Mouse (Mus musculus) ES-E14 (cell line): ENCODE measurements at regions not wholly inside any gene's neighbourhood (a gene's known extent, or its start where the extent isn't known, plus 50 kb on each side); places are given as distances from the start of the nearest gene placed in this dataset.
A peak's percentile ranks its signal among the peaks of the same experiment; 100 is the strongest.
"Not testable (repeated sequence)": the region's sequence is repeated elsewhere in the genome, so short reads cannot be mapped to it uniquely, and the experiment has no call there.

Experiments used
- DNase-seq: peaks from one replicate; pipeline ENCODE4 v3.0.0-alpha.2; 2013; ENCODE audit warnings: low read depth, low spot score
- H3K27ac ChIP-seq: 2 replicates; pipeline ENCODE4 v1.5.1; 2012; ENCODE audit warnings: low read depth, mild to moderate bottlenecking, low read length, moderate library complexity, mixed read lengths; ENCODE audit not compliant: poor library complexity, insufficient read depth, severe bottlenecking
- H3K36me3 ChIP-seq: 2 replicates; pipeline ENCODE4 v1.6.1; 2012; ENCODE audit warnings: mild to moderate bottlenecking, low read length, moderate library complexity, mixed read lengths; ENCODE audit not compliant: control insufficient read depth, poor library complexity, insufficient read depth, severe bottlenecking
- H3K4me1 ChIP-seq, 2 experiments: fragments of 150-350 bp in 1 of 2; sonication (generic) in 1 of 2; 2 replicates each; pipeline ENCODE4 v1.6.1; 2012; ENCODE audit warnings: low read length in 2 of 2, mild to moderate bottlenecking in 1 of 2, mixed read lengths in 1 of 2; ENCODE audit not compliant: control insufficient read depth in 2 of 2, insufficient read depth in 2 of 2, poor library complexity in 1 of 2
- H3K4me3 ChIP-seq, 2 experiments: fragments of 150-350 bp in 1 of 2; sonication (generic) in 1 of 2; 2 replicates each; pipeline ENCODE4 v1.5.1; 2012; ENCODE audit warnings: low read length in 2 of 2, low read depth in 1 of 2, mild to moderate bottlenecking in 1 of 2, mixed read lengths in 1 of 2; ENCODE audit not compliant: insufficient read depth in 1 of 2, poor library complexity in 1 of 2, severe bottlenecking in 1 of 2
- H3K9ac ChIP-seq: 2 replicates; pipeline ENCODE4 v1.6.1; 2012; ENCODE audit warnings: low read depth, mild to moderate bottlenecking, low read length, mixed read lengths; ENCODE audit not compliant: poor library complexity, insufficient read depth, severe bottlenecking
- H3K9me3 ChIP-seq: fragments of 150-350 bp; sonication (generic); 2 replicates; pipeline ENCODE4 v1.6.1; 2012; ENCODE audit warnings: low read depth, mild to moderate bottlenecking, low read length; ENCODE audit not compliant: control insufficient read depth, insufficient read depth
- CHD2 ChIP-seq: IDR thresholded peaks from 2 replicates; pipeline ENCODE4 v1.6.1; 2014; ENCODE audit warnings: mild to moderate bottlenecking, low read depth, low read length, inconsistent platforms
- HCFC1 ChIP-seq: IDR thresholded peaks from 2 replicates; pipeline ENCODE4 v1.6.1; 2012; ENCODE audit warnings: low read length, inconsistent platforms, borderline replicate concordance; ENCODE audit not compliant: insufficient read depth
- MAFK ChIP-seq: IDR thresholded peaks from 2 replicates; pipeline ENCODE4 v1.6.1; 2014; ENCODE audit warnings: mild to moderate bottlenecking, low read depth, low read length, inconsistent platforms; ENCODE audit not compliant: insufficient read depth
- ZC3H11A ChIP-seq: IDR thresholded peaks from 2 replicates; pipeline ENCODE4 v1.6.1; 2012; ENCODE audit warnings: low read depth, mild to moderate bottlenecking, inconsistent platforms, low read length, borderline replicate concordance
- ZNF384 ChIP-seq: IDR thresholded peaks from 2 replicates; pipeline ENCODE4 v1.6.1; 2012; ENCODE audit warnings: low read depth, low read length, inconsistent platforms
- in situ Hi-C, 2 experiments: fragments of 600-800 bp; cut with MboI; formaldehyde crosslinking; loops; one replicate each; pipeline ENCODE4 v1.15.1; 2025; ENCODE audit warnings: low sequenced_read_pairs in 2 of 2, inconsistent platforms in 1 of 2; ENCODE audit not compliant: unreplicated experiment in 2 of 2

DNA sequence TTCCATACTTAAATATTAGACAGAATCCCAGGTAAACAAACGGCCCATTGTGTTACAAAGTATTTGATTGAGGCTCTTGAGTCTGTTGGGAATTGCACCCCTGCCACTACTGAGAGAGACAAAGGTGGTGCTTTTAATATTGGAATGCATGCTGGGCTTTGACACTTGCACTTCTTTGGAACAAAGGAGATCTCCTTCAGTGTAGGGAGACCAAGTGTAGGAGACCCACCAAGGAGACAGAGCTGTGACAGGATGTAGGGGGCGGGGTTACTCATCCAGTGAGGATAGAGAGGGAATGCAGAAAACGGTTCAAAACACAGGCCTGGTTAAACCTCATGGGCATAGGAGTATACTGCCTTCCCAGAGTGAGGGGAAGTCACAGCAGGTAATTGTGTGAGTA, 254.0 kb upstream of the Ppp6c start:
- Histone ChIP-seq H3K4me3 (no peak overlapping the region), H3K4me1 (peaks cover 0 to 3% of the 10 kb centered on the region in 2 experiments; a peak in 1 of 4 replicates), H3K36me3 (no peaks in the 10 kb centered on the region), H3K9ac (no peak overlapping the region), H3K27ac (0 out of 2 replicates have a peak overlapping the region, but pooled peaks have one; percentile 10), H3K9me3 (peaks cover 2% of the 10 kb centered on the region)
- no peak for TF ChIP-seq CHD2
- TF ChIP-seq ZC3H11A = no peak
- no peak for TF ChIP-seq HCFC1
- TF ChIP-seq MAFK = no peak
- TF ChIP-seq ZNF384 = no peak
- in situ Hi-C loops = no loop called here
- DNase-seq = no peak

DNA sequence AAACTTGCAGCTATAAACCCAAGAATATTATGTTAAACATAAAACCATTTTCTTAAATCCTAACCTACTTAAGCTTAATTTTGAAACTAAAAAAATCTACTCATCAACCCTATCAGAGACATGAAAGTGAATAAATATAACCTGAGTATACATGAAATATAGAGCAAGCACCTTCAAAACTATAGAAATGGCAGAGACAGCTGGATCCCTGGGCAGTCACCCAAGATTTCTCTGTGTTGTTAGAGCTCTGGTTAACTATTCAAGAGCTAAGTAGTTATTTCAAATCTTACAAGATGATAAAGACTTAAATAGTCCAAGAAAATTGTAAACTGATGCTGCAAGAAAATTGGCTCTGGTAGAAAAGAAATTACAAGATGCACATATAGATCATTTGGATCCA, 246.7 kb upstream of the Ppp6c start:
- H3K27ac ChIP-seq, H3K9me3 ChIP-seq, H3K9ac ChIP-seq, in situ Hi-C loops, H3K36me3 ChIP-seq, H3K4me3 ChIP-seq, H3K4me1 ChIP-seq, DNase-seq: not testable (repeated sequence)
